Mouse (Mus musculus): ENCODE results near the gene Dhx16. TPM values are rescaled to one million over a fixed set of nuclear protein-coding genes. Genes with fewer than 3 reads are reported as not detected.

The Dhx16 gene
- polyA plus RNA-seq, 1 experiment from 2014 or later, result 42.4 TPM

GRCm38 (mm10) chr17:35864832-35865353 lies 14.7 kb upstream of the Dhx16 start:
- Histone ChIP-seq H3K4me2 (peak overlapping the region; percentile 85), H3K9me3 (replicated peaks) (no peaks in the 10 kb centered on the region), H3K4me3 (replicated peaks) (peak overlapping the region; percentile 65), H3K9ac (peak overlapping the region; percentile 72), H3K27me3 (no peaks in the 10 kb centered on the region), H3K4me1 (peaks cover 62% of the 10 kb centered on the region), H3K36me3 (no peaks in the 10 kb centered on the region), H3K27ac (peak overlapping the region; percentile 99)
- ATAC-seq (replicated peaks; ENCODE audit: low FRiP score), result no peak
- WGBS, result 22% methylated on average over 10 of the region's 10 CpGs

GRCm38 (mm10) chr17:35865481-35866280 lies 13.9 kb upstream of the Dhx16 start, which contains the start of gene Ppp1r18:
Gene Ppp1r18, plus strand, starts transcription at chr17:35865593.
- peak; percentile 62 for ATAC-seq (replicated peaks; ENCODE audit: low FRiP score)
- Histone ChIP-seq H3K9ac (peak within 1 kb of the TSS; percentile 72), H3K27me3 (no peaks in the 10 kb centered on the region), H3K4me2 (peak within 1 kb of the TSS; percentile 85), H3K36me3 (peaks cover 2% of the 10 kb centered on the region; the same call in 1 of the 2 replicates), H3K4me3 (replicated peaks) (peak within 1 kb of the TSS; percentile 65), H3K4me1 (peaks cover 67% of the 10 kb centered on the region), H3K27ac (peak within 1 kb of the TSS; percentile 99), H3K9me3 (replicated peaks) (no peaks in the 10 kb centered on the region)
- WGBS, result under 1% methylated on average over 48 of the region's 48 CpGs

GRCm38 (mm10) chr17:35866281-35866831 lies 13.3 kb upstream of the Dhx16 start:
- ATAC-seq (replicated peaks; ENCODE audit: low FRiP score), result peak; percentile 44

GRCm38 (mm10) chr17:35866911-35867890 lies 12.4 kb upstream of the Dhx16 start:
- WGBS, result 8% methylated on average over 26 of the region's 26 CpGs
- Histone ChIP-seq H3K36me3 (peaks cover 10% of the 10 kb centered on the region), H3K27ac (peak overlapping the region; percentile 99), H3K4me3 (replicated peaks) (peak overlapping the region; percentile 65), H3K9ac (peak overlapping the region; percentile 72), H3K4me1 (peaks cover 67% of the 10 kb centered on the region), H3K9me3 (replicated peaks) (no peaks in the 10 kb centered on the region), H3K4me2 (peak overlapping the region; percentile 85), H3K27me3 (no peaks in the 10 kb centered on the region)
- ATAC-seq (replicated peaks; ENCODE audit: low FRiP score), result no peak

More at GRCm38 (mm10) chr17:35866281-35866831, 13.3 kb upstream of the Dhx16 start:
- H3K27ac ChIP-seq, result peak overlapping the region; percentile 99
- H3K9ac ChIP-seq, result peak overlapping the region; percentile 72
- H3K27me3 ChIP-seq, result no peaks in the 10 kb centered on the region
- peaks cover 69% of the 10 kb centered on the region for H3K4me1 ChIP-seq
- 0% methylated on average over 28 of the region's 38 CpGs for WGBS
- H3K36me3 ChIP-seq, result peaks cover 9% of the 10 kb centered on the region
- peak overlapping the region; percentile 65 for H3K4me3 ChIP-seq (replicated peaks)
- peak overlapping the region; percentile 85 for H3K4me2 ChIP-seq
- H3K9me3 ChIP-seq (replicated peaks), result no peaks in the 10 kb centered on the region

- 31% methylated on average over 17 of the region's 17 CpGs for WGBS
- Histone ChIP-seq H3K27ac (peak overlapping the region; percentile 99), H3K4me2 (peak overlapping the region; percentile 85), H3K9me3 (replicated peaks) (no peaks in the 10 kb centered on the region), H3K4me3 (replicated peaks) (peak overlapping the region; percentile 65), H3K36me3 (peaks cover 10% of the 10 kb centered on the region), H3K4me1 (peaks cover 71% of the 10 kb centered on the region), H3K9ac (peak overlapping the region; percentile 72), H3K27me3 (no peaks in the 10 kb centered on the region)
- ATAC-seq (replicated peaks; ENCODE audit: low FRiP score), result no peak
Observed at GRCm38 (mm10) chr17:35868165-35868820, 11.3 kb upstream of the Dhx16 start.

GRCm38 (mm10) chr17:35868961-35869345 lies 10.7 kb upstream of the Dhx16 start:
- Histone ChIP-seq H3K4me2 (peak overlapping the region; percentile 85), H3K36me3 (peaks cover 10% of the 10 kb centered on the region), H3K4me1 (peaks cover 75% of the 10 kb centered on the region), H3K9ac (peak overlapping the region; percentile 72), H3K27me3 (no peaks in the 10 kb centered on the region), H3K4me3 (replicated peaks) (peak overlapping the region; percentile 65), H3K9me3 (replicated peaks) (no peaks in the 10 kb centered on the region), H3K27ac (peak overlapping the region; percentile 99)
- 3% methylated on average over 7 of the region's 7 CpGs for WGBS
- no peak for ATAC-seq (replicated peaks; ENCODE audit: low FRiP score)

GRCm38 (mm10) chr17:35869346-35870067 lies 10.1 kb upstream of the Dhx16 start:
- peak overlapping the region; percentile 65 for H3K4me3 ChIP-seq (replicated peaks)
- H3K36me3 ChIP-seq, result peaks cover 14% of the 10 kb centered on the region
- peak overlapping the region; percentile 99 for H3K27ac ChIP-seq
- no peak for ATAC-seq (replicated peaks; ENCODE audit: low FRiP score)
- no peaks in the 10 kb centered on the region for H3K9me3 ChIP-seq (replicated peaks)
- H3K27me3 ChIP-seq, result no peaks in the 10 kb centered on the region
- H3K4me1 ChIP-seq, result peaks cover 70% of the 10 kb centered on the region
- peak overlapping the region; percentile 72 for H3K9ac ChIP-seq
- peak overlapping the region; percentile 85 for H3K4me2 ChIP-seq
- 2% methylated on average over 7 of the region's 7 CpGs for WGBS

GRCm38 (mm10) chr17:35870151-35870883 lies 9.3 kb upstream of the Dhx16 start:
- 0 out of 2 replicates have a peak overlapping the region, but pooled peaks have one; percentile 72 for H3K9ac ChIP-seq
- no peaks in the 10 kb centered on the region for H3K9me3 ChIP-seq (replicated peaks)
- H3K4me3 ChIP-seq (replicated peaks), result peak overlapping the region; percentile 65
- 48% methylated on average over 9 of the region's 9 CpGs for WGBS
- peaks cover 22% of the 10 kb centered on the region for H3K36me3 ChIP-seq
- peak overlapping the region; percentile 99 for H3K27ac ChIP-seq
- peak; percentile 7; the same call in 1 of the 2 replicates for ATAC-seq (replicated peaks; ENCODE audit: low FRiP score)
- peak overlapping the region; percentile 85 for H3K4me2 ChIP-seq
- H3K27me3 ChIP-seq, result no peaks in the 10 kb centered on the region
- H3K4me1 ChIP-seq, result peaks cover 62% of the 10 kb centered on the region

GRCm38 (mm10) chr17:35870884-35871696 lies 8.5 kb upstream of the Dhx16 start:
- peak overlapping the region; percentile 65 for H3K4me3 ChIP-seq (replicated peaks)
- peaks cover 28% of the 10 kb centered on the region for H3K36me3 ChIP-seq
- peaks cover 60% of the 10 kb centered on the region for H3K4me1 ChIP-seq
- H3K4me2 ChIP-seq, result peak overlapping the region; percentile 85
- ATAC-seq (replicated peaks; ENCODE audit: low FRiP score), result no peak
- no peak overlapping the region for H3K9ac ChIP-seq
- H3K27ac ChIP-seq, result peak overlapping the region; percentile 99
- no peaks in the 10 kb centered on the region for H3K27me3 ChIP-seq
- WGBS, result 83% methylated on average over 8 of the region's 8 CpGs
- no peaks in the 10 kb centered on the region for H3K9me3 ChIP-seq (replicated peaks)
